Mouse (Mus musculus) small intestine, adult 2 months (tissue): Measurements from ENCODE around the gene Ptprf.

ENCODE experiments used
- CTCF ChIP-seq: fragments of 200-500 bp; IDR thresholded peaks from 2 replicates; pipeline ENCODE4 v1.5.1; 2012; ENCODE audit warnings: low read depth, mild to moderate bottlenecking, control low read depth, inconsistent platforms, low read length, moderate library complexity, mixed read lengths; ENCODE audit not compliant: insufficient replicate concordance, insufficient read length; ENCODE audit errors: extremely low read depth
- POLR2A ChIP-seq: fragments of 200-500 bp; IDR thresholded peaks from 2 replicates; pipeline ENCODE4 v1.6.1; 2012; ENCODE audit warnings: low read depth, mild to moderate bottlenecking, control low read depth, inconsistent platforms, low read length, moderate library complexity

- TF ChIP-seq POLR2A (no peak), CTCF (no peak)
Observed at GRCm38 (mm10) chr4:118335991-118336390, 44.8 kb upstream of the Ptprf start.
